Mouse (Mus musculus): ENCODE measurements around the gene Ano6.

Gene Ano6

DNA sequence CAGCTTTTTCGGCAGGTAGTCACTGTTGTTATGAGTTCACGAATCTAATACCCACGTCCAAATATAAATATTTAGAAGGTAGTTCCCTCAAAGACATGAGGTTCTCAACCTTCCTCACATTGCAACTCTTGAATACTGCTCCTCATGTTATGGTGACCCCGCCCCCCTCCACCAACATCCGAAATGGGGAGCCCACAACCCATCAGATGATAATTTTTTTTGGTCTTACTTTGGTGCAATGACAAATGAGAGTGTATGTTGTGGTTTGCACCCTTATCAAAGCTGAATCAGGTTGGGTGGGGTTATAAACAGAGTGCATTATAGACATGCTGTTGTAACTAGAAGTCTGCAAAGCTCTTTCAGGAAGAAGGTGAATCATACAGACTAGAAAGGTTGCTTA lies 99.7 kb downstream of the Ano6 start:
- peak; percentile 23 for DNase-seq (ENCODE audit: low spot score)

DNA sequence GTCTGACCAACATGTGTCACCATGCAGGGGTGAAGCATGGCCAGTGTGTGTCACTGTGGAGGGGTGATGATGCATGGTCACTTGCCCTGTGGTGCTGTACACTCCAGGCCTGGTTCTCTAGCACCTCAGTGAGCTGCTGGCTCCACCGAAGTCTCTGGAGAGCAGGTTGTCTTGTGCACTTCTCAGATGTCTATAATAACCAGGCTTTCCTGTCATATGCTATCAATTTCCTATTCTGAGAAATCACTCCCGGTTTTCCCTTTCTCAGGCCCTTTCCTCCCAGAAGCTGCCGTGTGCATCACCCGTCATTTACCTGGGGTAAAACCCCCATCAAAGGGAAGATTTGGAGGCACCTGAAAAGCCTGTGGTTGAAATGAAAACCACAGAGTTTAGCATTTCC lies 101.5 kb downstream of the Ano6 start:
- no peak for DNase-seq (ENCODE audit: low spot score)

DNA sequence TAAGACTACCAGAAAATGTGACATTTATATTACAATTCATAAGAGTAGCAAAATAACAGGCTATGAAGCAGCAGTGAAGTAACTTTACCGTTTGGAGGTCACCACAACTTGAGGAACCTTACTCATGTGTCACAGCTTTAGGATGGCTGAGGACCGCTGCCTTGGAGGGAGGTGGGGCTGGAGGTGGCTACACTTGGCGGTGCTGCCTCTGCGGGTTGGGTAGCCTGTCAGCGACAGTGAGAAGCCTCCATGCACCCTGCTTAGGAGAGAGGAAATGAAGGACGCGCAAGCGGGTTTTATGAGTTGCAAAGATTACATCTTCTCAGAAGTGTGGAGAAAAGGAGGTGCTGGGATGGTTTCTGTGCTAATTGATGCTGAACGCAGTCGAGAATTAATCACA lies 102.3 kb downstream of the Ano6 start:
- no peak for DNase-seq (ENCODE audit: low spot score)

DNA sequence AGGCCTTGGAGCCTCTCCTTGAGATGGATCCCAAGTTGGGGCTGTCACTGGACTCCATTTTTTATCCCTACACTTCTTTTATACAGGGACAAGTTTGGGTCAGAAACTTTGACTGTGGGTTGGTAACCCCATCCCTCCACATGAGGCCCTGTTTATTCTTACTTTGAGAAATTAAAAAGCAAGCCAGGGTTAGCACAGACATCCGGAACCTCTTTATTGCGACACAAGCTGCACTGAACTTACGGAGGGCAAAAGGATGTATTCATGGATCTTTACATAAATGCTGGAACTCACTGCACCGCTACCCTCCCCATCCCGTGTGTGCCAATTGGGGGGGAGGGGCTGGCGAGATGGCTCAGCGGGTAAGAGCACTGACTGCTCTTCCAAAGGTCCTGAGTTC lies 105.1 kb downstream of the Ano6 start:
- no peak for DNase-seq (ENCODE audit: low spot score)

- DNase-seq (ENCODE audit: low spot score): no peak
Measured at GRCm38 (mm10) chr15:95897653-95898052, 107.0 kb downstream of the Ano6 start.

DNA sequence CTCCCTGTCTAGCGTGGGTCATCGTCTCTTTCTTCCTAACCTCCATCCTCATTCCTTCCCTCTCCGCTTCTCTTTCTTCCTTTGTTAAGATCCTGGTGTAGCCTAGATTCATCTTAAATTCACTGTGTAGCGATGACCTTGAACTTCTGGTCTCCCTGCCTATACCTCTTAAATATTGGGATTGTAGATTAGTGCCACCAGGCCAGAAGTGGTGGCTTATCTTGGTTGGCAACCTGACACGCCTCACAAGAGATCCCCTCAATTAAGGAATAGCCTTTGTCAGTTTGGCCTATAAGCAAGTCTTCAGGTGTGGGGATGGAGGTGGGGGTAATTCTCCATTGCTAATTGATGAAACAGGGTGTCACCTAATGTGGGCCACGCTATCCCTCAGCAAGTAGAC lies 107.8 kb downstream of the Ano6 start:
- DNase-seq (ENCODE audit: low spot score): no peak

- DNase-seq (ENCODE audit: low spot score): no peak
Measured at GRCm38 (mm10) chr15:95902396-95902795, 111.8 kb downstream of the Ano6 start.

DNA sequence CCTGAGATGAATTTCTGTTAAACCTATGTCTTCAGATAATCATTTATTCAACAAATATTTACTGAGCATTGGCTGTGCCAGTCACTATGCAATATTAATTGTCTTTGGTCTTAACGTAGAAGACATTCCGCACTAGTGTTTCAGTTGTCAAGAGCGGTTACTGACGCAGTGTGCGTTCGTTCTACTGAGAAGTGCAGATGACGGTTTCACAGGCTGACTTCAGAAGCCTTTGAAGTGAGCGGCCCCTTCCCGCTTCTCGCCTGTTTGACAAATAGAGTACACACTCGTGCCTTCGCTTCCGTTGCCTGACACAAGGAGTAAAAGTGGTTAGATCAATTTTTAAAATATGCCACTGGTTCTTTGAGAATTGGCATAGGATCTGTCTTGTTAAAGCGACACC lies 113.6 kb downstream of the Ano6 start:
- no peak for DNase-seq (ENCODE audit: low spot score)

- DNase-seq (ENCODE audit: low spot score): no peak
Measured at GRCm38 (mm10) chr15:95906017-95906749, 115.5 kb downstream of the Ano6 start.

GRCm38 (mm10) chr15:95906891-95907290 lies 116.2 kb downstream of the Ano6 start:
- DNase-seq (ENCODE audit: low spot score): no peak

- no peak for DNase-seq (ENCODE audit: low spot score)
Measured at GRCm38 (mm10) chr15:95907337-95907736, 116.7 kb downstream of the Ano6 start.

- DNase-seq (ENCODE audit: low spot score): no peak
Measured at GRCm38 (mm10) chr15:95907909-95908308, 117.3 kb downstream of the Ano6 start.

GRCm38 (mm10) chr15:95910099-95910780 lies 119.6 kb downstream of the Ano6 start:
- DNase-seq (ENCODE audit: low spot score): no peak

DNA sequence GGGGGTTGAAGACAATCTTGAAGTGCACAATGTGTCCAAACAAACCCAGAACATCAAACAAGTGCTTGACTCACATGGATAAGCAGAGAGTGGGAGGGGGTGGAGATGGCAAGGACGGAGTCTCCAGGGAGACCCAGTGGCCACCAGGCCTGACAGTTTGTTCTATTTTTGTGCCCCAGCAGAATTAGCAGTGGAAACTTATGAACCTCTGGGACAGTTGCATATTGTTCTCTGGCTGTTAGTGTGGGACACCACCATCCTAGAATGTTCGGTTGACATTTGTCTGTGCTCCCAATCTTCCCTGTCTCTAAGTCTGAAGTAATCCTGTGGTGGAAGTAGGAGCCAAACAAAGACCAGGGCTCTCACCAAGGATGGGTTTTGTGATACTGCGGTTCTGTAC lies 124.3 kb downstream of the Ano6 start:
- DNase-seq (ENCODE audit: low spot score): no peak

- no peak for DNase-seq (ENCODE audit: low spot score)
Measured at GRCm38 (mm10) chr15:95915477-95915876, 124.8 kb downstream of the Ano6 start.

GRCm38 (mm10) chr15:95917330-95917729 lies 126.7 kb downstream of the Ano6 start:
- no peak for DNase-seq (ENCODE audit: low spot score)

DNA sequence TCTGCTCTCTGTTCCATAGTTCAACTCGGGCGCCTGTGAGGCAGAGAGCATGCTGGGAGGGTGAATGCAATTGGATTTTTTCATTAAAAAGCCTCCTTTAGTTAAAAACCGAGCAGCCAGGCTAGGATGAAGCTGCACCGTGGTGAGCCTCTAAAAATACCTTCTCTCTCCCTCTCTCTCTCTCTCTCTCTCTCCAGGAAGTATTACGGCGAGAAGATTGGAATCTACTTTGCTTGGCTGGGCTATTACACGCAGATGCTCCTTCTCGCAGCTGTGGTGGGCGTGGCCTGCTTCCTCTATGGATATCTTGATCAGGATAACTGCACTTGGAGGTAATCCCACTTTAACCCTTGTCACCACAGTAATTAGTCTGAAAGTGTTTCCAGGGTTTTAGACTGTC lies 129.4 kb downstream of the Ano6 start:
- DNase-seq (ENCODE audit: low spot score): no peak

DNA sequence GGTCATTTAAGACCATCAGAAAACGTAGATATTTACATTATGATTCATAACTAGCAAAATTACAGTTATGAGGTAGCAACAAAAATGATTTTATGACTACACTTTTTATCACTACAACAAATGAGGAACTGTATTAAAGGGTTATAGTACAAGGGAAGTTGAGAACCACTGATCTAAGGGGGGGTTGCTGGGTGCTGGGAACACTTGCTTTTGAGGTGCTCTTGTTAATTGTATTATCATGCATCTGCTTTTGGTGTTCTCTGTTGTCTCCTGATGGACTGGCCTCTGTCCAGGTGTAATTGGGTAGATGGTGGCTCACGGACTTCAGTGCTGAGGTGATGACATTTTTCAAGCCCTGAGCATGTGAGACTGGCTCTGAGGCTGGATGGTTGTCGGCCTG lies 130.4 kb downstream of the Ano6 start:
- no peak for DNase-seq (ENCODE audit: low spot score)

DNA sequence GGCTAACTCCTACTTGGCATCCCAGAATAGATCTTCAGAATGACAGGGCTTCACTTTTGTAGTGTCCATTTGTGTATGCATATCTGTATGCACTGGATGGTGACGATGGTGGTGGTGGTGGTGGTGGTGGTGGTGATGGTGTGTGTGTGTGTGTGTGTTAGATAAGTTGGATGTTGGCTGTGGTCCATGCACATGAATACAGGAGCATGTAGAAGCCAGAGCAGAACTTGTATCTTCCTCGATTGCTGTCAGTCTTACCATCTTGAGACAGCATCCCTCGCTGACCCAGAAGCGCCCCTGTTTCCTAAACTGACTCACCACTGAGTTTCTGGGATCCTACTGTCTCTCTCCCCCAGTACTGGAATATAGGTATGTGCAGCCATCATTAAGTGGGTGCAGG lies 131.0 kb downstream of the Ano6 start:
- DNase-seq (ENCODE audit: low spot score): no peak

DNA sequence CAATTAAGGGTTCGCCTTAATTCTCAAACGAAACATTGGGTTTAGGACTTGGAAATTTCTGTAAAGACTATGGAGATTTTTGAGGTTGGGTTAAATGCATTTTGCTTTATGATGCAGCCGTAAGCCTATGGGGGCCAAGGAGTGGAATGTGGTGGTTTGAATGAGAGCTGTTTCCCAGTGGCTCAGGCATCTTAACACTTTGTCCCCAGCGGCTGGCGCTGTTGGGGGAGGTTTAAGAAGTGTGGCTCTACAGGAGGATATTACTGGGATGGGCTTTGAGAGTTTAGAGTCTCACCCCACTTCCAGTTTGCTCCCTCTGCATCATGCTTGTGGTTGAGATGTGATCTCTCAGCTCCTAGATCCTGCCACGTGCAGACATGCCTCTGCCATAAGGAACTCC lies 131.9 kb downstream of the Ano6 start:
- no peak for DNase-seq (ENCODE audit: low spot score)

GRCm38 (mm10) chr15:95925334-95925986 lies 134.8 kb downstream of the Ano6 start:
- DNase-seq (ENCODE audit: low spot score): no peak

DNA sequence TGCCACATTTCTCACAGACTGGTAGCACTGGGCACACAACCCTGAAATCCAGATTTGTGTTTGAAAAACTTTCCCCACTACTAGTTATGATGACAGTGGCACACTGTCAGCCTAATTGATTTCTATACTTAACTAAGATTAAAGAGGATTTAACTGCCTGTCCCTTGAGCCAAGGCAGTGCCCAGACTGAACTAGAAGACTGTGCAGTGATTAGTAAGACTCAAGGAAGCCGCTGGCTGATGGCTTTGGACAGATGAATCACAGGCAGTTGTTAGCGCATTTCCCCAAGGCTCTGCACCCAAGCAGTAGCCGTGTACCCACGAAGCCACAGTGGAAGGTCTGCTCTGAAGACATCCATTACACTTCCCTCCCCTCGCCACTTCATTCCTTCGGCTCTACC lies 138.4 kb downstream of the Ano6 start:
- no peak for DNase-seq (ENCODE audit: low spot score)

- no peak for DNase-seq (ENCODE audit: low spot score)
Measured at GRCm38 (mm10) chr15:95931013-95931775, 140.6 kb downstream of the Ano6 start.

Data from T-cell, adult 2 months (primary cell).